Mouse (Mus musculus) kidney, postnatal 0 days (tissue): ENCODE data around the gene Matn1. TPM values are rescaled to one million over a fixed set of nuclear protein-coding genes. Genes with fewer than 3 reads are reported as not detected.

Source experiments
- ATAC-seq: fragments of 200-750 bp; cut with Nextera tagmentation; replicated peaks from 2 replicates; pipeline ENCODE4 v1.8.0; 2017; ENCODE audit warnings: low read depth, moderate number of reproducible peaks, moderate TSS enrichment, moderate library complexity; ENCODE audit not compliant: low FRiP score
- DNase-seq: peaks from one replicate; pipeline ENCODE4 v3.0.0-alpha.2; 2016; ENCODE audit warnings: low spot score
- H3K27ac ChIP-seq: fragments of 300-500 bp; sonication (generic); 2 replicates; pipeline ENCODE4 v1.5.1; 2014; ENCODE audit warnings: mild to moderate bottlenecking
- H3K27me3 ChIP-seq: fragments of 300-500 bp; sonication (generic); 2 replicates; pipeline ENCODE4 v1.6.1; 2014; ENCODE audit warnings: low read length, mixed read lengths; ENCODE audit not compliant: insufficient read depth
- H3K36me3 ChIP-seq: fragments of 300-500 bp; sonication (generic); 2 replicates; pipeline ENCODE4 v1.6.1; 2014; ENCODE audit warnings: low read length, mixed read lengths; ENCODE audit not compliant: insufficient read depth
- H3K4me1 ChIP-seq: fragments of 300-500 bp; sonication (generic); replicated peaks from 2 replicates; pipeline ENCODE4 v1.6.1; 2014; ENCODE audit warnings: antibody characterized with exemption, low read length, mixed read lengths; ENCODE audit not compliant: insufficient read depth
- H3K4me2 ChIP-seq: fragments of 300-500 bp; sonication (generic); 2 replicates; pipeline ENCODE4 v1.6.1; 2014; ENCODE audit warnings: mild to moderate bottlenecking, low read length, moderate library complexity, mixed read lengths
- H3K4me3 ChIP-seq: fragments of 300-500 bp; sonication (generic); replicated peaks from 2 replicates; pipeline ENCODE4 v1.5.1; 2014; ENCODE audit warnings: low read depth, low read length
- H3K9ac ChIP-seq: fragments of 300-500 bp; sonication (generic); 2 replicates; pipeline ENCODE4 v1.6.1; 2014; ENCODE audit warnings: low read depth, low read length
- H3K9me3 ChIP-seq: fragments of 300-500 bp; sonication (generic); replicated peaks from 2 replicates; pipeline ENCODE4 v1.6.1; 2016; ENCODE audit warnings: low read length, inconsistent platforms, mixed read lengths
- CTCF ChIP-seq: IDR thresholded peaks from 2 replicates; pipeline ENCODE4 v1.5.1; 2016; ENCODE audit warnings: antibody characterized with exemption, low read depth, mild to moderate bottlenecking, moderate library complexity
- WGBS: fragments of 180-500 bp; shearing (Covaris S2); extraction: QIAGEN DNeasy Blood & Tissue Kit; methylation state at CpG from one replicate; pipeline ENCODE4 v1.1.7; 2014; 5-methylcytosine and 5-hydroxymethylcytosine counted together
- polyA plus RNA-seq: library from polyadenylated mRNA; unstranded; fragments of >200 nt; fragmentation: Nextera tagmentation; extraction: Ambion mirVana; gene quantifications from 2 replicates; pipeline ENCODE4 v1.2.1, GENCODE M21; 2015

The Matn1 gene
- polyA plus RNA-seq, 1 experiment from 2014 or later = 0.29 TPM

DNA sequence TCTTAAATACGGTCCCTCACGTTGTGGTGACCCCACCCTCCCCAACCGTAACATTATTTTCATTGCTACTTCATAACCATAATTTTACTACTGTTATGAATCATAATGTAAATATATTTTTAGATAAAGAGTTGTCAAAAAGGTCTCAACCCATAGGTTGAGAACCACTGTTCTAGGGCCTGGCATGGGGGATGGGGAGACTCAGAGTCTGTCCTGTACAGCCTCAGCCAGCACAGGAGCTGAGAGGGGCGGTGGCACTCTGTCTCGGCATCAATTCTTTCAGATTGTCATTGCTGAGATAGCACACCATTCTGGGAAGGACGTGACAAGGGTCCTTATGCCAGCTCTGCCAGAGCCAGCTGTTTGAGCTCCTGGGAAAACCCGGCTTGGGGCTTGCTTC, 29.7 kb upstream of the Matn1 start:
- H3K4me3 ChIP-seq = no peak overlapping the region
- H3K9ac ChIP-seq = no peak overlapping the region
- no peaks in the 10 kb centered on the region for H3K36me3 ChIP-seq
- 0 out of 2 replicates have a peak, but pooled peaks cover 1% of the 10 kb centered on the region for H3K4me1 ChIP-seq
- DNase-seq (no peak), ATAC-seq (no peak)
- no peak overlapping the region for H3K27ac ChIP-seq
- no peaks in the 10 kb centered on the region for H3K27me3 ChIP-seq
- H3K4me2 ChIP-seq = no peak overlapping the region
- 70% methylated on average over 7 of the region's 7 CpGs for WGBS
- no peaks in the 10 kb centered on the region for H3K9me3 ChIP-seq
- no peak for TF ChIP-seq CTCF

DNA sequence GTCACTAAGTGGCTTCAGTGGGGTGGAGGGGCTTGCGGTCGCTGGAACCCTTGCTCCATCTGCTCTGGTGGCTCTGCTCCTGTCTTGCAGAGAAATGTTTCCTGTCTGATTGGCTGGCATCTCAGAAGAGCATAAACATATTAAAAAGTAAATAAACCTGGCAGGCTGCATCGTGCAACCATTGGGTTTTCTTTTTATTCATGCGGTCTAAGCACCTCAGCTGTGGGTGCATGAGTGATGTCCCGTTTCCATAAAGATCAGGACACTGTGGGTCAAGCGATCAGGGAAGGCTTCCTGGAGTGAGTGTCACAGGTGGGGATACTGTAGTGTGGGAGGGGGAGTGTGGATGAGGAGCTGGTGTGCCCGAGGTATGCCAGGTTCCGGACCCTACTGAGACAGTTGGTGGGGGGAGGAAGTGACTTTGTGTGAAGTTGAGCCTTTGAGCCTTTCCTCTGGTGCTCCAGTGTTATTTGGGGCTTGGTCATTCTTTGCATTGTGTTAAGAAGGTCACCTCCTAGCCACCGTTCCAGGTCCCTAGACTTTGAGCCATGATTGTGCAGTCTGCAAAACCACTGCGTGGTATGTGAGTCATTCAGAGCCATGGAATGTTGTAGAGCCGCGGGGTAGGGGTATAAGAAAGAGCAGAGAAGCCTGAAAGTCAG, 29.0 kb upstream of the Matn1 start:
- no peaks in the 10 kb centered on the region for H3K9me3 ChIP-seq

DNA sequence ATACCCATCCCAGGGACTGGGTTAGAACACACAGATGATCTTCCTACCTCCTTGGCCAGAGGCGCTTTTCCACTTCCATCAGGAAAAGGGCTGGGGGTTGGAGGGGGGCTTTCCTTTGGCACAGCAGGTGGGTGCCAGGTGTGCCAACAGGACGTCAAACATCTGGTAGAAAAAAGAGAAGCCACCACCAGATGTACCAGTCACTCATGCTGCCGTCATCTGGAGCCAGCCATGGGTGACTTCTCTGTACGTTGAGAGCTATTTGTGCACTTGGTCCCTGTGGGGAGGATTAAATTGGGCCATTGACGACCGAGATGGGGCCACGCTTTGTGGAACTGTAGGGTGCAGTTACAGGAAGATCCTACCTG, 28.5 kb upstream of the Matn1 start:
- H3K9me3 ChIP-seq = no peaks in the 10 kb centered on the region
- DNase-seq (no peak), ATAC-seq (no peak)
- H3K27me3 ChIP-seq = no peaks in the 10 kb centered on the region
- WGBS = 58% methylated on average over 7 of the region's 7 CpGs
- no peak overlapping the region for H3K27ac ChIP-seq
- TF ChIP-seq CTCF = no peak
- H3K9ac ChIP-seq = no peak overlapping the region
- no peak overlapping the region for H3K4me3 ChIP-seq
- H3K4me1 ChIP-seq = no peaks in the 10 kb centered on the region
- H3K4me2 ChIP-seq = no peak overlapping the region
- no peaks in the 10 kb centered on the region for H3K36me3 ChIP-seq

More for the DNA sequence above, 29.0 kb upstream of the Matn1 start:
- ATAC-seq (no peak), DNase-seq (no peak)
- Histone ChIP-seq H3K9ac (no peak overlapping the region), H3K4me2 (no peak overlapping the region), H3K4me3 (no peak overlapping the region), H3K4me1 (no peaks in the 10 kb centered on the region), H3K27ac (no peak overlapping the region), H3K36me3 (no peaks in the 10 kb centered on the region), H3K27me3 (no peaks in the 10 kb centered on the region)
- WGBS = 65% methylated on average over 12 of the region's 12 CpGs
- no peak for TF ChIP-seq CTCF

DNA sequence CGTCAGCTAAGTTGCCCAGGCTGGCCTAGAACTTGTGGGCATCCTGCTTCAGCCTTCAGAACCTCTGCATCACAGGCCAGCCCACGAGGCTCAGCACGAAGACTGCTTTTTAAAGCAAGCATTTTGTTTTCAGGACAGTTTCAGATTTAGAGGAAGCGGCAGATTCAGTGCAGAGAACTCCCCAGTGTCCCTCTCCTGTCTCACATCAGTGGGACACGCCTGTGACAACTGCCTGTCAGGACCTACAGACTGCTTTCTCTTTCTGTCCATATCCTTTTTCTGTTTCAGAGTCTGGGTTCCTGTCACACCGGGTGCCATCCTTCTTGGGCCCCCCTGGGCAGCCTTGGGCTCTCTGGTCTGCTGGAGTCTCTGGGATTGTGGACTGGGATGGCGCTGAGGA, 27.5 kb upstream of the Matn1 start:
- Histone ChIP-seq H3K27ac (no peak overlapping the region), H3K4me3 (no peak overlapping the region), H3K9ac (no peak overlapping the region), H3K4me1 (peaks cover 5% of the 10 kb centered on the region; the same call in 1 of the 2 replicates), H3K27me3 (no peaks in the 10 kb centered on the region), H3K36me3 (no peaks in the 10 kb centered on the region), H3K4me2 (no peak overlapping the region), H3K9me3 (no peaks in the 10 kb centered on the region)
- TF ChIP-seq CTCF = no peak
- ATAC-seq (no peak), DNase-seq (no peak)
- 80% methylated on average over 7 of the region's 7 CpGs for WGBS

DNA sequence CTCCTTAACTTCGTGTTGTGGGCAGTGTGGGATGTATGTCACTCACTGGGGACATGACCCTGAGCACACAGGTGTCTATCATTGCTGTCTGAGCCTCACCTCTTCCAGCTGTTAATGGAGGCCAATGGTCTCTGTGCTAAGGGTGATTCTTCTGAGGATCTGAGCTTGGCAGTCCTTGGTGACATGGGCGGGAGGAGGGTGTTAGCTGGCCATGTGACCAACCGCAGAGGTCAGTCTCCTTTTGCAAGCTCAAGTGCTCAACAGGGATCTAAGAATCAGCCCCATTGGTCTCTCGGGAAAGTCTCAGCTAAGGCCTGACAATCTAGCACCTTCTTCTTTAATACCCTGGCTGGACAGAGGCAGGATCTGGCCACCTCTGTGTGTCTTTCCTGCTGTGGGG, 26.6 kb upstream of the Matn1 start:
- WGBS = 66% methylated on average over 4 of the region's 4 CpGs
- Histone ChIP-seq H3K27me3 (no peaks in the 10 kb centered on the region), H3K36me3 (no peaks in the 10 kb centered on the region), H3K27ac (no peak overlapping the region), H3K4me1 (peaks cover 5% of the 10 kb centered on the region; the same call in 1 of the 2 replicates), H3K9ac (no peak overlapping the region), H3K9me3 (no peaks in the 10 kb centered on the region), H3K4me2 (no peak overlapping the region), H3K4me3 (no peak overlapping the region)
- ATAC-seq (no peak), DNase-seq (no peak)
- TF ChIP-seq CTCF = no peak

DNA sequence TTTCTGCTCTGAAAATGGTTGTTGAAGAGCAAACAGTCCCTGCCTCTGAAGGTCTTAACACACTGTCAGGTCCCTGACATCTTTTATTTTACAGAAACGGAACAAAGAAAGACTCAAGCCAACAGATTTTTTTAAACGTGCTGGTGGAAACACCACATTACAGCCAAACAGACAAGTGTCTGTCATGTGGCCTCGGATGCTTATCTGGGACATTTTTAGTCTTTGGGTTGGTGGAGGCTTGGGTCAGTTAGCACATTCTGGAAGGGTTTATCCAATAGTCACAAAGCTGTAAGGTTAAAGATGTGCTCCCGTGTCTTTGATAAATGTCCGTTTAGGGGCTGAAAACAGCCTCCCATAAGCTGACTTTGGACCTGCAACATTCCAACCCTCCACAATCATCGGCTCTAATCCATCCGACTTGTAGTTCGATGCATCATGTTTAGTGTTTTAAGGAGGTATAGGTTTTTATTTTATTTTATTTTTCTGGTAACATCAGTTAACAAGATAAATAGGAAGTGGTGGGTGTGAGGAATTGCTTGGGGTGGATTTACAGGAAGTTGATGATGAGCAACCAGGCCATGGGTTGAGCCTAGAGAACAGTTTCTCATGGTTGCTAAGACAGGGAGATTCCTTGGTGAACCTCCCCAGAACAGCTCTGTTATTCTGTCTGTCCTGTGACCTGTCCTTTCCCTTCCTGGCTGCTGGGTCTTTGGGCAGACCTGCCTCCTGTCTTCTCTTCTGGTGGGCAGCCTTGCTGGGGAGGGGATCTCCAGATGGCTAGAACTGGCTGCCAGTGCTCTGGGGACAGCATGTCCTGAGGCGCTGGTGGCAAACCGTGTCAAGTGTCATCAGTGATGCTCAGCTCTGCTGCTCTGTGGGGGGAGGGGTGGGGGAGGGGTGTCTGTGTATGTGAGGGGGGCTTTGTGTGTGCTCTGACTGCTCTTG, 25.1 kb upstream of the Matn1 start:
- H3K4me1 ChIP-seq = peaks cover 5% of the 10 kb centered on the region; the same call in 1 of the 2 replicates
- DNase-seq (no peak), ATAC-seq (no peak)
- no peak for TF ChIP-seq CTCF
- H3K4me3 ChIP-seq = no peak overlapping the region
- no peak overlapping the region for H3K9ac ChIP-seq
- H3K27ac ChIP-seq = no peak overlapping the region
- H3K27me3 ChIP-seq = no peaks in the 10 kb centered on the region
- no peaks in the 10 kb centered on the region for H3K9me3 ChIP-seq
- H3K36me3 ChIP-seq = no peaks in the 10 kb centered on the region
- no peak overlapping the region for H3K4me2 ChIP-seq
- WGBS = 73% methylated on average over 10 of the region's 10 CpGs
